Mouse (Mus musculus): ENCODE results near the gene Hist2h3b.

GRCm38 (mm10) chr3:96235836-96236235 lies 32.6 kb upstream of the Hist2h3b start:
- TF ChIP-seq POLR2A (IDR thresholded peaks at IDR 0.05; ENCODE audit: extremely low read depth, insufficient read depth, low read length) (no peak), CTCF (IDR thresholded peaks at IDR 0.05; ENCODE audit: extremely low read depth, insufficient read depth, low read length) (no peak)

Data from cortical plate, adult 2 months (tissue).